Mouse (Mus musculus) liver, embryonic 14.5 days (tissue): Measurements from ENCODE around the gene Zfp90. TPM values are rescaled to one million over a fixed set of nuclear protein-coding genes. Genes with fewer than 3 reads are reported as not detected.

Experiments used
- ATAC-seq: fragments of 200-750 bp; cut with Nextera tagmentation; 2 replicates; pipeline ENCODE4 v1.8.0; 2017; ENCODE audit warnings: moderate number of reproducible peaks, mild to moderate bottlenecking, moderate library complexity; ENCODE audit not compliant: insufficient read depth
- DNase-seq, 3 experiments: peaks; one replicate each; pipeline ENCODE4 v3.0.0-alpha.2; 2012 to 2013; ENCODE audit warnings: low read depth in 3 of 3, low spot score in 3 of 3
- H3K27ac ChIP-seq: fragments of 300-500 bp; sonication (generic); 2 replicates; pipeline ENCODE4 v1.5.1; 2014; ENCODE audit warnings: moderate library complexity, mild to moderate bottlenecking, control low read depth, inconsistent platforms
- H3K27me3 ChIP-seq: fragments of 300-500 bp; sonication (generic); 2 replicates; pipeline ENCODE4 v1.6.1; 2014; ENCODE audit warnings: mild to moderate bottlenecking, low read length, moderate library complexity; ENCODE audit not compliant: control insufficient read depth, insufficient read depth
- H3K36me3 ChIP-seq: fragments of 300-500 bp; sonication (generic); replicated peaks from 2 replicates; pipeline ENCODE4 v1.6.1; 2014; ENCODE audit warnings: low read depth; ENCODE audit not compliant: control insufficient read depth, insufficient read depth
- H3K4me1 ChIP-seq, 2 experiments: fragments of 200-500 bp in 1 of 2; fragments of 300-500 bp in 1 of 2; sonication (generic) in 1 of 2; replicated peaks; 2 replicates each; pipeline ENCODE4 v1.6.1; 2012 to 2014; ENCODE audit warnings: antibody characterized with exemption in 1 of 2, inconsistent platforms in 1 of 2, low read length in 1 of 2; ENCODE audit not compliant: control insufficient read depth in 2 of 2, insufficient read depth in 2 of 2
- H3K4me2 ChIP-seq: fragments of 300-500 bp; sonication (generic); 2 replicates; pipeline ENCODE4 v1.6.1; 2014; ENCODE audit warnings: low read depth, mild to moderate bottlenecking, control low read depth, moderate library complexity
- H3K4me3 ChIP-seq, 2 experiments: fragments of 200-500 bp in 1 of 2; fragments of 300-500 bp in 1 of 2; sonication (generic) in 1 of 2; 2 replicates each; pipeline ENCODE4 v1.5.1; 2012 to 2014; ENCODE audit warnings: low read depth in 2 of 2, low read length in 2 of 2, mild to moderate bottlenecking in 2 of 2, control low read depth in 1 of 2, inconsistent platforms in 1 of 2, moderate library complexity in 1 of 2; ENCODE audit not compliant: insufficient read depth in 1 of 2
- H3K9ac ChIP-seq: fragments of 300-500 bp; sonication (generic); replicated peaks from 2 replicates; pipeline ENCODE4 v1.6.1; 2014; ENCODE audit warnings: mild to moderate bottlenecking, control low read depth, moderate library complexity
- H3K9me3 ChIP-seq: fragments of 300-500 bp; sonication (generic); 2 replicates; pipeline ENCODE4 v1.6.1; 2016; ENCODE audit warnings: low read length, mixed read lengths; ENCODE audit not compliant: control insufficient read depth
- CTCF ChIP-seq: IDR thresholded peaks from 2 replicates; pipeline ENCODE4 v1.5.1; 2016; ENCODE audit warnings: antibody characterized with exemption, low read depth, control low read depth
- EP300 ChIP-seq: IDR thresholded peaks from 2 replicates; pipeline ENCODE4 v1.6.1; 2016; ENCODE audit warnings: antibody characterized with exemption, low read depth
- WGBS: fragments of 180-500 bp; shearing (Covaris S2); extraction: QIAGEN DNeasy Blood & Tissue Kit; methylation state at CpG from one replicate; pipeline ENCODE4 v1.1.7; 2014; ENCODE audit not compliant: insufficient replicate concordance; 5-methylcytosine and 5-hydroxymethylcytosine counted together
- polyA plus RNA-seq, 2 experiments: library from polyadenylated mRNA; depleted of rRNA in 1 of 2; stranded (reverse) in 1 of 2; unstranded in 1 of 2; fragments of >200 nt; fragmentation: Nextera tagmentation in 1 of 2; extraction: Ambion mirVana in 1 of 2; gene quantifications; 2 replicates each; pipeline versions ENCODE4 v1.2.1 to v1.2.3; 2012 to 2014

Gene Zfp90
- polyA plus RNA-seq (2012; rRNA removed) (1.2 and 1.9 TPM in 2 replicates), polyA plus RNA-seq (2014; fragmentation: Nextera tagmentation; extraction: Ambion mirVana) (1.9 and 2.4 TPM in 2 replicates)

DNA sequence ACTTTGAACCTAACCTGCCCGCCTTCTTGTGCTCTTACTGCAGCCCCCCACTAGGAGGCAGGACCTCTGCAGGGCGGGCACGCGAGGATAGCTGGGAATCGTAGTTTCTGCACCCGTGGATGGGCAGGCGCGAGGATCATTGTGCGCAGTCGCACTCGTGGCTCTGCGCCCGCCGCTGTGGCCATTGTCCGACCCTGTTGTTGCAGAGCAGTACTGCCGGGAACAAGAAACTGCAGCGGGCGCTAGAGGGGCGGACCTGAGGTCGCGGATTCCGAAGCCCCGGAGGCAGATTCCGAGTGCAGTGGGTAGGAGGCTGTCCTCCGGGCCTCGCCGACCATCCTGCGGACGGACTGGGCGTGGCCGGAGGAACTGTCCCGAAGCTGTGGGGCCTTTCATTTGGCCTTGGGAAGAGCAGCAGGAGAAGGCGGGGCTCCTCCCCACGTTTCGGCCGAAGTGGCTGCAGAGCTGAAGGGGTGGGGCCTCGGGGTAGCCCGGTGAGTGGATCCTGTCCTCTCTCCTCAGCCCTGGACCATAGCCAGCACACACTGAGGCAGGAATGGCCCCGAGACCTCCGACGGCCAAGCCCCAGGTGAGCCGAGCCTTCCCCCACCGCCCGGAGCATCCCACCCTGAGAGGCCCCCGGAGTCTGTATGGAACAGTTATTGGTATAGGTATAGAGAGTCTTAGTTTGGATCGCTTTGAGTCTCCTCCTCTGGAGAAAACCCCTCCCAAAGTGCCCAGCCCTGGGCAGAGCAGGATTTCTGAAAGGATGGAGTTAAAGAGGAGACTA, at the start of gene Zfp90:
Zfp90 (plus strand) TSS at position 146 of the 790 bp plus-strand sequence.
- H3K4me3 ChIP-seq, result peak within 1 kb of the TSS; percentile 69 to 74
- DNase-seq, result peak; percentile 65 to 68 (median 65)
- no peak for TF ChIP-seq EP300
- peak; percentile 91 for TF ChIP-seq CTCF
- H3K9me3 ChIP-seq, result no peaks in the 10 kb centered on the region
- H3K4me1 ChIP-seq, result peaks cover 4 to 8% of the 10 kb centered on the region in 2 experiments
- ATAC-seq, result peak; percentile 85
- WGBS, result under 1% methylated on average over 46 of the region's 46 CpGs
- no peaks in the 10 kb centered on the region for H3K27me3 ChIP-seq
- peak within 1 kb of the TSS; percentile 61 for H3K9ac ChIP-seq
- no peak within 1 kb of the TSS for H3K27ac ChIP-seq
- no peaks in the 10 kb centered on the region for H3K36me3 ChIP-seq
- peak within 1 kb of the TSS; percentile 80 for H3K4me2 ChIP-seq

GRCm38 (mm10) chr8:106368501-106368900, 46.6 kb upstream of the Zfp90 start:
- no peaks in the 10 kb centered on the region for H3K27me3 ChIP-seq
- no peaks in the 10 kb centered on the region for H3K4me1 ChIP-seq
- H3K4me2 ChIP-seq, result no peak overlapping the region
- DNase-seq (no peak), ATAC-seq (no peak)
- TF ChIP-seq EP300 (no peak), CTCF (peak; percentile 51)
- no peak overlapping the region for H3K9ac ChIP-seq
- H3K27ac ChIP-seq, result no peak overlapping the region
- WGBS, result 42% methylated on average over 3 of the region's 3 CpGs
- no peak overlapping the region for H3K4me3 ChIP-seq
- no peaks in the 10 kb centered on the region for H3K36me3 ChIP-seq
- H3K9me3 ChIP-seq, result no peaks in the 10 kb centered on the region; the same call in 1 of the 2 replicates

DNA sequence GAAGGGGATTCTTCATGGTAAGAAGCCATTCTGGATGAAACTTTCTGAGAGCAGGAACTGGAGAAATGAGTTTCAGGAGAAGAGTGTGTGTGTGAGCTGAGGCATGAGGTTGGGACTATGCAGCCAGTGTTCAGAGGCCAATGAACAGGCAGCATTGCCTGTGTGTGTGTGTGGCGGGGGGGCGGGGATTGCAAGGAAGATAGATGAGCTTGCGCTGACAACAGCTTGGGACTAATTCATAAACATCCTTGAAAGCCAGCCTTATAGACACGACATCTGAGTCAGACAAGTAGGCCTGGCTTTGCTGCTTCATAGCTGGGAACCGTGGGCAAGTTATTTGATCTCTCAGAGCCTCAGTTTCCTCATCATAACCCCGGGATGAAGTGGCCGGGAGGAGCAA, 46.1 kb upstream of the Zfp90 start:
- Histone ChIP-seq H3K27ac (no peak overlapping the region), H3K4me3 (no peak overlapping the region), H3K27me3 (no peaks in the 10 kb centered on the region), H3K9me3 (no peaks in the 10 kb centered on the region; the same call in 1 of the 2 replicates), H3K36me3 (no peaks in the 10 kb centered on the region), H3K9ac (no peak overlapping the region), H3K4me1 (no peaks in the 10 kb centered on the region), H3K4me2 (no peak overlapping the region)
- TF ChIP-seq CTCF (no peak), EP300 (no peak)
- WGBS, result 69% methylated on average over 7 of the region's 7 CpGs
- ATAC-seq (no peak), DNase-seq (no peak)

DNA sequence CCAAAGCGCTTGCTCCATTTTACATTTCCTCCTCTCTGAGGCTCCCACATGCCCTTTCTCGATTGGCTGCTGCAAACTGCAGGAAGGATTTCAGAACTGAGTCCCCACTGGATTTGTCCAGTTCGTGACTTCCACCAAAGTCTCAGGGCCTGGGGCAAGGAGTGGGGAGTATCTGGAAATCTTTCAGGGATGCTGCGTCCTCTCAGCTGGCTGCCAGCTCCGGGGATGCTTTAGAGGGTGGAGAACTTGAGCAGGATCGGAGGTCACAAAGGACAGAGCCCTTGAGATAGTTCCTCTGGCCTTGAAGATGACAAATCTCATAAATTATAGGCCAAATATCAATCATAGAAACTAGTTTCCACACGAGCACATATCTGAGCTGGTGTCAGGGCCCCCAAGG, 39.2 kb upstream of the Zfp90 start:
- H3K4me1 ChIP-seq, result no peaks in the 10 kb centered on the region
- TF ChIP-seq EP300, result no peak
- TF ChIP-seq CTCF, result no peak
- H3K36me3 ChIP-seq, result no peaks in the 10 kb centered on the region
- no peaks in the 10 kb centered on the region for H3K27me3 ChIP-seq
- no peak overlapping the region for H3K27ac ChIP-seq
- H3K4me2 ChIP-seq, result no peak overlapping the region
- WGBS, result 56% methylated on average over 7 of the region's 7 CpGs
- no peak overlapping the region for H3K9ac ChIP-seq
- no peak overlapping the region for H3K4me3 ChIP-seq
- ATAC-seq (no peak), DNase-seq (no peak)
- H3K9me3 ChIP-seq, result no peaks in the 10 kb centered on the region

- no peak overlapping the region for H3K4me2 ChIP-seq
- H3K27ac ChIP-seq, result no peak overlapping the region
- WGBS, result 35% methylated on average over 9 of the region's 9 CpGs
- H3K36me3 ChIP-seq, result no peaks in the 10 kb centered on the region
- no peak overlapping the region for H3K4me3 ChIP-seq
- H3K27me3 ChIP-seq, result no peaks in the 10 kb centered on the region
- no peaks in the 10 kb centered on the region for H3K9me3 ChIP-seq
- DNase-seq, result no peak
- H3K9ac ChIP-seq, result no peak overlapping the region
- no peaks in the 10 kb centered on the region for H3K4me1 ChIP-seq
- no peak for ATAC-seq
- TF ChIP-seq EP300, result no peak
- no peak for TF ChIP-seq CTCF
Measured at GRCm38 (mm10) chr8:106376862-106377261, 38.3 kb upstream of the Zfp90 start.
